18 mouse cellular contexts compared by ENCODE assay signal in genomic region chr12:86182414-86182813, GRCm38 (mm10). TPM values are rescaled to one million over a fixed set of nuclear protein-coding genes. Genes with fewer than 3 reads are reported as not detected.
DNase-seq lines count a peak whose midpoint lies in the region; ATAC-seq and TF ChIP-seq lines count a peak whose summit lies in the region.
"Had no signal": no experiment of that assay in that cellular context is flagged by ENCODE, and none has a peak within 500 bp of the region (broad histone marks: within the 10 kb centered on the region; RNA-seq: fewer than 3 reads in every experiment).

No protein-coding gene starts in this region.

- H3K9me3 ChIP-seq in hindbrain, embryonic 13.5 days: no peaks in the 10 kb centered on the region
- no peaks in the 10 kb centered on the region for H3K9me3 ChIP-seq in hindbrain, embryonic 11.5 days (ENCODE audit: control insufficient read depth, low read length)
- H3K9me3 ChIP-seq in CH12.LX (replicated peaks; ENCODE audit: low read length): no peaks in the 10 kb centered on the region
- H3K9me3 ChIP-seq in hindbrain, embryonic 16.5 days (ENCODE audit: control insufficient read depth, low read length): no peaks in the 10 kb centered on the region
- H3K9me3 ChIP-seq: embryonic facial prominence, embryonic 15.5 days; heart, embryonic 10.5 days had no signal

- peaks cover 31% of the 10 kb centered on the region for H3K4me1 ChIP-seq in hindbrain, embryonic 13.5 days (replicated peaks)
- peaks cover 2% of the 10 kb centered on the region; the same call in 1 of the 2 replicates for H3K4me1 ChIP-seq in hindbrain, embryonic 11.5 days (replicated peaks; ENCODE audit: control insufficient read depth, insufficient read depth, low read length)
- peaks cover 5% of the 10 kb centered on the region in 2 experiments; a peak in 3 of 4 replicates for H3K4me1 ChIP-seq in CH12.LX (ENCODE audit: control insufficient read depth in 1 of 2, insufficient read depth in 2 of 2)
- H3K4me1 ChIP-seq in hindbrain, embryonic 16.5 days (ENCODE audit: control insufficient read depth, insufficient read depth, low read depth, low read length): peaks cover 11% of the 10 kb centered on the region

- H3K79me2 ChIP-seq in CH12.LX (replicated peaks; ENCODE audit: control insufficient read depth, extremely low read depth, insufficient read depth, poor library complexity, severe bottlenecking): no peaks in the 10 kb centered on the region

- H3K4me3 ChIP-seq in hindbrain, embryonic 13.5 days: no peak overlapping the region
- H3K4me3 ChIP-seq in hindbrain, embryonic 11.5 days (ENCODE audit: low read depth, low read length): no peak overlapping the region
- H3K4me3 ChIP-seq in CH12.LX (replicated peaks in 1 of 3; ENCODE audit: low read depth in 2 of 3, low read length in 2 of 3, poor library complexity in 1 of 3): no peak overlapping the region
- no peak overlapping the region for H3K4me3 ChIP-seq in hindbrain, embryonic 16.5 days (ENCODE audit: low read length)
- no peak overlapping the region for H3K4me3 ChIP-seq in left cerebral cortex, adult 2 months
- H3K4me3 ChIP-seq: embryonic facial prominence, embryonic 15.5 days; gastrocnemius, adult 2 months; heart, embryonic 10.5 days; layer of hippocampus, adult 2 months had no signal

- no peak for TF ChIP-seq CTCF in CH12.LX (conservative IDR thresholded peaks at IDR 0.05 in 1 of 2, IDR thresholded peaks at IDR 0.05 in 1 of 2; ENCODE audit: low read depth in 2 of 2, low read length in 2 of 2)
- no peak for TF ChIP-seq CTCF in brain, embryonic 14.5 days (IDR thresholded peaks at IDR 0.05; ENCODE audit: borderline replicate concordance, extremely low read depth, insufficient read depth, insufficient read length)
- no peak for TF ChIP-seq CTCF in left cerebral cortex, adult 2 months (IDR thresholded peaks at IDR 0.05)

- H3K9ac ChIP-seq in hindbrain, embryonic 13.5 days: no peak overlapping the region
- no peak overlapping the region for H3K9ac ChIP-seq in hindbrain, embryonic 11.5 days (ENCODE audit: low read depth, low read length)
- H3K9ac ChIP-seq in CH12.LX (ENCODE audit: insufficient read depth, low read depth): no peak overlapping the region
- no peak overlapping the region for H3K9ac ChIP-seq in hindbrain, embryonic 16.5 days (ENCODE audit: low read depth, low read length)
- H3K9ac ChIP-seq: embryonic facial prominence, embryonic 15.5 days; liver, postnatal 0 days had no signal

- ATAC-seq in hindbrain, embryonic 13.5 days (ENCODE audit: low FRiP score): 0 out of 2 replicates have a peak, but pooled peaks have one; percentile 26
- no peak for ATAC-seq in hindbrain, embryonic 11.5 days (ENCODE audit: low FRiP score)
- 0 out of 2 replicates have a peak, but pooled peaks have one; percentile 46 for ATAC-seq in hindbrain, embryonic 16.5 days
- no peak for ATAC-seq in erythroid progenitor cell, adult 5-6 weeks (replicated peaks; ENCODE audit: low FRiP score, poor library complexity, severe bottlenecking)
- ATAC-seq: liver, postnatal 0 days had no signal

- no peak overlapping the region for H3K4me2 ChIP-seq in hindbrain, embryonic 13.5 days
- no peak overlapping the region for H3K4me2 ChIP-seq in hindbrain, embryonic 11.5 days (replicated peaks; ENCODE audit: low read depth, low read length)
- H3K4me2 ChIP-seq in CH12.LX (ENCODE audit: insufficient read depth, low read depth, poor library complexity, severe bottlenecking): no peak overlapping the region
- H3K4me2 ChIP-seq in hindbrain, embryonic 16.5 days (ENCODE audit: low read length): no peak overlapping the region
- H3K4me2 ChIP-seq: embryonic facial prominence, embryonic 15.5 days had no signal

- intact Hi-C loops in left cerebral cortex, adult 2 months (cut with DNase I): no loop called here

- 74% methylated on average over 1 of the region's 1 CpGs for WGBS in hindbrain, embryonic 13.5 days
- 80% methylated on average over 1 of the region's 1 CpGs for WGBS in hindbrain, embryonic 11.5 days
- 82% methylated on average over 1 of the region's 1 CpGs for WGBS in hindbrain, embryonic 16.5 days

- TF ChIP-seq EP300 in CH12.LX (IDR thresholded peaks at IDR 0.05; ENCODE audit: low read length): no peak

- in situ Hi-C loops in CH12.LX (cut with MboI; ENCODE audit: low pct_ligation_motif_present, low pct_unique_long_range_greater_than_20kb, low sequenced_read_pairs): no loop called here

- no peak for DNase-seq in hindbrain, embryonic 11.5 days (ENCODE audit: low spot score)
- no peak for DNase-seq in CH12.LX (ENCODE audit: extremely low read depth)
- peak; percentile 50 for DNase-seq in brain, embryonic 14.5 days (ENCODE audit: low read depth)
- DNase-seq in left cerebral cortex, adult 2 months (ENCODE audit: extremely low spot score in 1 of 2, low spot score in 2 of 2): no peak
- DNase-seq: adrenal gland, adult 8-10 months; cerebellum, adult 9-10 months; gastrocnemius, adult 2 months; kidney, adult 8-10 months; kidney, postnatal 14 days; left cerebral cortex, postnatal 4 days; liver, postnatal 0 days; lung, postnatal 10 days had no signal

- H3K27me3 ChIP-seq in hindbrain, embryonic 13.5 days: 0 out of 2 replicates have a peak, but pooled peaks cover 20% of the 10 kb centered on the region
- H3K27me3 ChIP-seq in hindbrain, embryonic 11.5 days (ENCODE audit: control insufficient read depth, insufficient read depth, low read length): no peaks in the 10 kb centered on the region
- H3K27me3 ChIP-seq in CH12.LX (replicated peaks): no peaks in the 10 kb centered on the region
- no peaks in the 10 kb centered on the region for H3K27me3 ChIP-seq in hindbrain, embryonic 16.5 days (replicated peaks; ENCODE audit: control insufficient read depth, insufficient read depth, low read length)
- H3K27me3 ChIP-seq: embryonic facial prominence, embryonic 15.5 days had no signal

- TF ChIP-seq RAD21 in CH12.LX (IDR thresholded peaks at IDR 0.05; ENCODE audit: low read depth, low read length): no peak

- dilution Hi-C loops in CH12.LX (cut with MboI; ENCODE audit: extremely low pct_ligation_motif_present, extremely low pct_unique_long_range_greater_than_20kb, low sequenced_read_pairs): no loop called here

- H3K36me3 ChIP-seq in hindbrain, embryonic 13.5 days: no peaks in the 10 kb centered on the region
- no peaks in the 10 kb centered on the region for H3K36me3 ChIP-seq in hindbrain, embryonic 11.5 days (ENCODE audit: control insufficient read depth, insufficient read depth, low read length)
- no peaks in the 10 kb centered on the region for H3K36me3 ChIP-seq in CH12.LX (replicated peaks in 1 of 2; ENCODE audit: control insufficient read depth in 1 of 2, insufficient read depth in 1 of 2, low read length in 1 of 2)
- no peaks in the 10 kb centered on the region for H3K36me3 ChIP-seq in hindbrain, embryonic 16.5 days (ENCODE audit: control insufficient read depth, insufficient read depth, low read length)
- H3K36me3 ChIP-seq: embryonic facial prominence, embryonic 15.5 days; heart, embryonic 10.5 days had no signal

- TF ChIP-seq POLR2A in CH12.LX (IDR thresholded peaks at IDR 0.05; ENCODE audit: low read depth, low read length): no peak
- no peak for TF ChIP-seq POLR2A in brain, embryonic 14.5 days (IDR thresholded peaks at IDR 0.05; ENCODE audit: borderline replicate concordance, extremely low read depth, insufficient read depth, insufficient read length, poor library complexity, severe bottlenecking)

- no peak overlapping the region for H3K27ac ChIP-seq in hindbrain, embryonic 13.5 days
- H3K27ac ChIP-seq in hindbrain, embryonic 11.5 days (ENCODE audit: low read depth, low read length): no peak overlapping the region
- no peak overlapping the region for H3K27ac ChIP-seq in CH12.LX (ENCODE audit: insufficient read depth, low read depth)
- no peak overlapping the region for H3K27ac ChIP-seq in hindbrain, embryonic 16.5 days (ENCODE audit: low read depth, low read length)
- no peak overlapping the region for H3K27ac ChIP-seq in left cerebral cortex, adult 2 months
- H3K27ac ChIP-seq: embryonic facial prominence, embryonic 15.5 days; gastrocnemius, adult 2 months; heart, embryonic 10.5 days; layer of hippocampus, adult 2 months had no signal

TF ChIP-seq in CH12.LX, 34 proteins besides CTCF, POLR2A, EP300 and RAD21:
- TF ChIP-seq TCF12 (IDR thresholded peaks at IDR 0.05; ENCODE audit: low read depth, low read length): no peak
- TF ChIP-seq UBTF (IDR thresholded peaks at IDR 0.05; ENCODE audit: low read depth, low read length): no peak
- no peak for TF ChIP-seq ETS1 (conservative IDR thresholded peaks at IDR 0.05; ENCODE audit: low read depth, low read length)
- peak; percentile 55; the same call in 1 of the 2 replicates for TF ChIP-seq ZNF384 (IDR thresholded peaks at IDR 0.05; ENCODE audit: low read depth, low read length)
- TF ChIP-seq BHLHE40 (IDR thresholded peaks at IDR 0.05; ENCODE audit: low read depth, low read length): no peak
- no peak for TF ChIP-seq USF1 (IDR thresholded peaks at IDR 0.05; ENCODE audit: low read depth, low read length)
TF ChIP-seq in CH12.LX: peak in this region for 1.

RNA-seq across cellular contexts. Expression of gene Gpatch2l, which starts 59.2 kb away (rescaled TPM):
- 26.2 and 27.6 TPM in 2 replicates for polyA plus RNA-seq in hindbrain, embryonic 13.5 days (2015; fragmentation: Nextera tagmentation; extraction: Ambion mirVana)
- 17.4 and 18.8 TPM in 2 replicates for polyA plus RNA-seq in hindbrain, embryonic 11.5 days (2014; fragmentation: Nextera tagmentation; extraction: Ambion mirVana)
- 7.8 and 8.5 TPM in 2 replicates for total RNA-seq in CH12.LX (2012; rRNA removed)
- 5.2 and 5.5 TPM in 2 replicates for total RNA-seq in CH12.LX (2014; rRNA removed)
- polyA plus RNA-seq in CH12.LX (2012; ENCODE audit: insufficient read length, low read depth): 8.0 and 8.9 TPM in 2 replicates
- 24.3 and 26.3 TPM in 2 replicates for polyA plus RNA-seq in brain, embryonic 14.5 days (2012; rRNA removed)
- polyA plus RNA-seq in hindbrain, embryonic 16.5 days (2015; fragmentation: Nextera tagmentation; extraction: Ambion mirVana): 24.4 and 30.5 TPM in 2 replicates
- 10 to 100 TPM; 37.3 to 37.9 TPM for total RNA-seq in left cerebral cortex, adult 2 months (2021)
- 23.1 and 23.5 TPM in 2 replicates for total RNA-seq in erythroid progenitor cell, adult 5-6 weeks (2015; ENCODE audit: low replicate concordance)
- total RNA-seq in erythroid progenitor cell, adult 5-6 weeks (2017; ENCODE audit: low replicate concordance): 19.3 and 23.1 TPM in 2 replicates

Comparison
In these comparisons a context has a peak if more than half of its experiments do, and no peak if none do; other contexts are left out.
1. ATAC-seq: peak in hindbrain, embryonic 13.5 days (single experiment) and hindbrain, embryonic 16.5 days (single experiment); none in hindbrain, embryonic 11.5 days (single experiment) and erythroid progenitor cell, adult 5-6 weeks (single experiment).